Mouse (Mus musculus): ENCODE results near the gene Arf5. TPM values are rescaled to one million over a fixed set of nuclear protein-coding genes. Genes with fewer than 3 reads are reported as not detected.

Arf5 gene
- polyA plus RNA-seq, 1 experiment from 2014 or later, result 346 TPM

DNA sequence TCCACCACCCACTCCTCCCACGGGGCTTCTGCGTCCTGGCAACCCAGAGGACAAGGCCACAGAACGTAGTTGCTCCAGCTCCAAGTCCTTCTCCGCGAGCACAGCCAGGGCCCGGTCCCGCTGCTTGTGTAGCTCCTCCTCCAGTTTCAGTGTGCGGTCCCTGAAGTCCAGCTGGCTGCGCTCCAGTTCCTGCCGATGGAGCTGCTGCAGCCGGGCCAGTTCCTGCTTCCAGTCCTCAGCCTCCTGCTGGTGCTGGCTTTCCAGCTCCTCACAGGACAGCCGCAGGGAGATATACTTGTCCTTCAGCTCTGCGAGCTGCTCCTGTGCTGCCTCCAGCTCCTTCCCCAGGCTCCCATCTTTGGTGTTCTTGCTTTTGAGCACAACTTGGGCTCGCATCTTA is 4.9 kb upstream of the Arf5 start:
- H3K4me1 ChIP-seq, result peaks cover 22% of the 10 kb centered on the region
- WGBS, result 93% methylated on average over 14 of the region's 14 CpGs
- H3K9ac ChIP-seq, result no peak overlapping the region
- no peak for ATAC-seq (ENCODE audit: low FRiP score, low read depth)
- H3K4me2 ChIP-seq (replicated peaks), result no peak overlapping the region
- no peak overlapping the region for H3K27ac ChIP-seq
- no peaks in the 10 kb centered on the region for H3K9me3 ChIP-seq
- H3K36me3 ChIP-seq, result peaks cover 35% of the 10 kb centered on the region
- no peak overlapping the region for H3K4me3 ChIP-seq
- no peaks in the 10 kb centered on the region for H3K27me3 ChIP-seq (replicated peaks)

DNA sequence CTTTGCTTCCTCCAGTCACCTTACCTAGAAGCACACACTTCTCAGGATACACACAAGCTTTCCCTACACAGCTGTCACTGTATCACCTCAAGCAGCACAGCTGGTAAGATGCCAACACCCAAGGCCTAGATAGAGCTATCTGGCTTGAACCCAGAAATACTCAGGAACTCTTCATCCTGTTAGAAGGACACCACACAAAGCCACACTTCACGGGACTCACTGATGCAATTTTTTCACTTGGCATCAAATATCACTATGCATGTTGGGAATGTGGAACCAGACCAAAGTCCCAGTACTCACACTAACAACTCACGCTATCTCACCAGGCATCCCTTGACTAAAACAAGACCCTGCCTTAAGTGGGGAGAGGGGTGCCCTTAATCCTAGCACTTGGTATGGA is 3.7 kb upstream of the Arf5 start:
- Histone ChIP-seq H3K27ac (no peak overlapping the region), H3K9me3 (no peaks in the 10 kb centered on the region), H3K9ac (no peak overlapping the region), H3K36me3 (peaks cover 34% of the 10 kb centered on the region), H3K27me3 (replicated peaks) (no peaks in the 10 kb centered on the region), H3K4me2 (replicated peaks) (peak overlapping the region; percentile 91), H3K4me1 (peaks cover 29% of the 10 kb centered on the region), H3K4me3 (no peak overlapping the region)
- 89% methylated on average over 2 of the region's 2 CpGs for WGBS
- no peak for ATAC-seq (ENCODE audit: low FRiP score, low read depth)

DNA sequence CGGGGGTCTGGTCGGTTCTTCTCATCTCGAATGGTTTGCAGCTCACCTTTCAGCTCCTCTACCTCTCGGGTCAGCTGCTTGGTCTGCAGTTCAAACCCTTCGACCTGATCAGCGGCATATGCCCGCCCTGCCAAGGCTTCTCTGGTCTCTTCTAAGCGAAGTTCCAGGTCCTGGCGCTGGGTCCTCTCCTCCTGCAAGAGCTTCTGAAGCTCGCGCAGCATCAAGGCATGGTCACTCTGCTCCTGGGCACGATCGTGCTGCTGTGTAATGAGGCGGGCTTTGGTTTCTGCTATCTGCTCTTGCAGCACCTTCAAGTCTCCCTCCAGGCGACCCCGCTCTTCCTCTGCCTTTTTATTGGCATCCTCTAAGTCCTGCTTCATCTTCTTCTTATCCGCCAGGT is 3.0 kb upstream of the Arf5 start:
- peak overlapping the region; percentile 91 for H3K4me2 ChIP-seq (replicated peaks)
- no peak for ATAC-seq (ENCODE audit: low FRiP score, low read depth)
- H3K9ac ChIP-seq, result peak overlapping the region; percentile 85
- no peak overlapping the region; the same call in 1 of the 2 replicates for H3K27ac ChIP-seq
- WGBS, result 86% methylated on average over 17 of the region's 17 CpGs
- no peaks in the 10 kb centered on the region for H3K9me3 ChIP-seq
- peaks cover 32% of the 10 kb centered on the region for H3K36me3 ChIP-seq
- no peaks in the 10 kb centered on the region for H3K27me3 ChIP-seq (replicated peaks)
- H3K4me1 ChIP-seq, result peaks cover 34% of the 10 kb centered on the region
- H3K4me3 ChIP-seq, result peak overlapping the region; percentile 84

DNA sequence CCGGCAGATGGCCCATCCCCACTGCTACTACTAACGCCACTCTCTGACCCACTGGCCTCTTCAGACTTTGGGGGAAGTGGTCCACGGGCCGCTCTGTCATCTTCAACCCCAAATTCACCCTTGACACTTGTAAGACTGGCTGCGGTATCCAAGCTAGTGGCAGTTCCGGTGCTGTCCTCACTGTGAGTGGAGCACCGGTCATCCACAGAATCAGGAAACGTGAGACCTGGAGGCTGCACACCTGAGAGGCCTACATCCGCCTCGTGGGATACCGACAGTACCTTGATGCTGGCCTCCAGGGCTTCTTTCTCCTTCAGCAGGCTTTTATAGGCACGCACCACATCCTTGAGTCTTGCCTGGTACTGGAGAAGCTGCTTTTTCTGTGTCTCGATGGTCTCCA is 2.5 kb upstream of the Arf5 start:
- ATAC-seq (ENCODE audit: low FRiP score, low read depth), result no peak
- no peak overlapping the region; the same call in 1 of the 2 replicates for H3K27ac ChIP-seq
- H3K9me3 ChIP-seq, result no peaks in the 10 kb centered on the region
- 23% methylated on average over 13 of the region's 13 CpGs for WGBS
- no peaks in the 10 kb centered on the region for H3K27me3 ChIP-seq (replicated peaks)
- peak overlapping the region; percentile 85 for H3K9ac ChIP-seq
- peaks cover 35% of the 10 kb centered on the region for H3K36me3 ChIP-seq
- H3K4me3 ChIP-seq, result peak overlapping the region; percentile 84
- peak overlapping the region; percentile 91 for H3K4me2 ChIP-seq (replicated peaks)
- peaks cover 36% of the 10 kb centered on the region for H3K4me1 ChIP-seq

DNA sequence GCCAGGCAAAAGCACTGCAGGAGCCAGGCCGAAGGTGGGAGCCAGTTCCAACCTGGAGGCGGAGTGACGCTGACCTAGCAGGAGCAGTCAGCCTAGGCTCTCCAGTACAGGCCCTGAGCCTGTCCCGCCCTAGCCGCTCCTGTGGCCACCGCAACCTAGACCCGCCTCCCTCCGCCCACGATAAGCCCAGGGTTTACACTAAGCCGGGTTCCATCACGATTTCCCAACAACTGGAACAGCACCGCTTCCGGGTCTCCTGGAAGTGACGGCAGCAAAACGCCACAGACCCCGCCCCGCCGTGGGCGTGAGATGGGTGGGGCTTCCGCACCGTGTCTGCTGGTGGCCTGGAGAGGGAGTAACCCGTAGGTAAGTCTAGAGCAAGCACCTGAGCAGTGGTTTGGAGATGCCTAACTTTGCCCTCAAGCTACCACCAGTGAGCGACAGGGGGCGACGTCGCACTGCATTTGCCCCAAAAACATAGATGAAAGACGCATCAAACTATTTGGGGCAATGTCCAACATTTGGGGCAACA is 1.8 kb upstream of the Arf5 start:
- peak; percentile 76 for ATAC-seq (ENCODE audit: low FRiP score, low read depth)

DNA sequence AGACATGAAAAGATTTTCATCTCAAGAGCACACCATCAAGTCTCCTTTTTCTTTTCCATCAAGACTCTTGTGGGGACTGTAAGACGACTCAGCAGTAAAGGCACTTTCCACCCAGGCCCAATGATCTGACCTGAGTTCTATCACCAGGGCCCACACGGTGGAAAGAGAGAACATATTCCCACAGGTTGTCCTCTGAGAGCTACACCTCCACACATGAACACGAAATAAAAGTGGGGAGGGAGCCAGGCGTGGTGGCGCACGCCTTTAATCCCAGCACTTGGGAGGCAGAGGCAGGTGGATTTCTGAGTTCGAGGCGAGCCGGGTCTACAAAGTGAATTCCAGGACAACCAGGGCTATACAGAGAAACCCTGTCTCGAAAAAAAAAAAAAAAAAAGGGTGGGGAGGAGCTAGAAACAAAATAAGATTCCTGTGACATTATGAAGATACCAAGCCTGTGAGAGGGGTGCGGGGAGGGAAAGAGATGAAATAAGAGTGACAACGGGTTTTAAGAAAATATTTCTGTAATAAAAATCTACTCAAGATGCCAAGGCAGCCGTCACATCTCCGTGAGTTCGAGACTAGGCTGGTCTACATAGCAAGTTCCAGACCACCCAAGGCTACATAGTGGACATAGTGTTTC is 589 bp upstream of the Arf5 start:
- Histone ChIP-seq H3K36me3 (peaks cover 35% of the 10 kb centered on the region), H3K4me3 (no peak overlapping the region), H3K27ac (no peak overlapping the region), H3K4me1 (peaks cover 36% of the 10 kb centered on the region), H3K4me2 (replicated peaks) (peak overlapping the region; percentile 79), H3K27me3 (replicated peaks) (no peaks in the 10 kb centered on the region), H3K9ac (no peak overlapping the region), H3K9me3 (no peaks in the 10 kb centered on the region)
- WGBS, result 72% methylated on average over 15 of the region's 15 CpGs
- ATAC-seq (ENCODE audit: low FRiP score, low read depth), result peak; percentile 8

More for the DNA sequence above, 1.8 kb upstream of the Arf5 start:
- H3K4me2 ChIP-seq (replicated peaks), result peak overlapping the region; percentile 91
- WGBS, result under 1% methylated on average over 27 of the region's 27 CpGs
- H3K9me3 ChIP-seq, result no peaks in the 10 kb centered on the region
- H3K4me3 ChIP-seq, result peak overlapping the region; percentile 84
- H3K9ac ChIP-seq, result peak overlapping the region; percentile 85
- no peak overlapping the region for H3K27ac ChIP-seq
- peaks cover 36% of the 10 kb centered on the region for H3K4me1 ChIP-seq
- H3K36me3 ChIP-seq, result peaks cover 39% of the 10 kb centered on the region
- H3K27me3 ChIP-seq (replicated peaks), result no peaks in the 10 kb centered on the region

DNA sequence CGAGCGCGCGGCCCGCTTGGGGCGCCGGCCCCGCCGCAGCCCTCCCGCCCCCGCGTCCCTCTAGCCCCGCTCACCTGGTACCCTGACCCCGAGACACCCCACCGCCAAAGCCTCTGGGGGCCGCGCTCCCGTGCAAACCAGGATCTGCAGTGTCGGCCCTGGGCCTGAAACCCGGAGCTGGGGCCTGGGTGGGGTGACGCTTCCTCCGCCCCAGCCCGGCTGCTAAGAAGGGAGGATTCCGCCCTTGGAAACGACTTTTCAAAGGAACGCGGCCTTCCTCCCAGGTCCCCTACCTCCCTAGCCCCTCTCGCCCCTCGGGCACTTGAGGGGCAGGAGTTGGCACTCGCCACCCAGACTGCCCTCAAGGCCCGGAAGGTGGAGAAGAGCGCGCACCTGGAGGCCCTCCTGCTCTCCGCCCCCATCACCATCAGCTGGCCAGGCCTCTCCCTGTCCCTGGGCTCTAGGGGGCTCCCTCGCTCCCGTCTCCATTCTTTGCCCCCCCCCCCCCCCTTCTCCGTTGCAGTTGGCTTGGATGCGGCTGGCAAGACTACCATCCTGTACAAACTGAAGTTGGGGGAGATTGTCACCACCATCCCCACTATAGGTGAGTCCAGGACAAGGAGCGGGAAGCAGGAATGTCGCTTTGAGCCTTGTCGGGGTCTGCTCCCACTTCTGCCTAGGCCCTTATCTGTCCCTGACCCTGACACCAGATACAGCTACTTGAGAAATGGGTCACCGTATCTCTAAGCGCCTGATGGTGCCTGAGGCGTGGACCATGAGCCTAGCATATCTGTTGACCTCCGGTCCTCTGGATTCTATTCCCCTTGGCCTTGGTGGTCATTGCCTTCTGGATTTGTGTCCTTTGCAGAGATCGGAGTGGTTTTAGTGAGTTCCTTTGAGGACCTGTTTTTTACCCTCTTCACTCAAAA is 671 bp downstream of the Arf5 start:
- Histone ChIP-seq H3K4me3 (peak overlapping the region; percentile 92), H3K9ac (peak overlapping the region; percentile 93), H3K9me3 (no peaks in the 10 kb centered on the region), H3K27me3 (replicated peaks) (no peaks in the 10 kb centered on the region), H3K4me2 (replicated peaks) (peak overlapping the region; percentile 79), H3K27ac (peak overlapping the region; percentile 34; the same call in 1 of the 2 replicates), H3K36me3 (peaks cover 23% of the 10 kb centered on the region), H3K4me1 (peaks cover 36% of the 10 kb centered on the region)
- ATAC-seq (ENCODE audit: low FRiP score, low read depth), result peak; percentile 55
- WGBS, result 10% methylated on average over 46 of the region's 46 CpGs

DNA sequence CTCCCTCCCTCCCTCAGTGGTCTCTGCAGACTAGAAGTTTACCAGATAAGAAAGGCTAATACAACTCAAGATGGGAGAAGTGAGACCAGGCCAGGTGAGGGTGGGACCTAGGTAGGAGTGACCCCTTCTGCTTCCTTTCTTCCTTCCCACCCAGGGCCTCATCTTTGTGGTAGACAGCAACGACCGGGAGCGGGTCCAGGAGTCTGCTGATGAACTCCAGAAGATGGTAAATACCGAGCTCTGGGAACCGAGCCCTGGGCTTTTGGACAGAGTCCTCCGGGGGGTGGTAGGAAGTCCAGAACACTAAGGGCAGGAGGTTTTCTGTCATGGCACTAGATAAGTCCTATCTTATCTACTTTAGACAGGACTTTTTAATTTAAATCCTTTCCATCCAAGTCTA is 1.7 kb downstream of the Arf5 start:
- WGBS, result 96% methylated on average over 6 of the region's 6 CpGs
- Histone ChIP-seq H3K9ac (no peak overlapping the region), H3K4me3 (no peak overlapping the region), H3K4me1 (peaks cover 30% of the 10 kb centered on the region), H3K27ac (no peak overlapping the region), H3K4me2 (replicated peaks) (peak overlapping the region; percentile 79), H3K9me3 (no peaks in the 10 kb centered on the region), H3K36me3 (peaks cover 21% of the 10 kb centered on the region), H3K27me3 (replicated peaks) (no peaks in the 10 kb centered on the region)
- ATAC-seq (ENCODE audit: low FRiP score, low read depth), result no peak

DNA sequence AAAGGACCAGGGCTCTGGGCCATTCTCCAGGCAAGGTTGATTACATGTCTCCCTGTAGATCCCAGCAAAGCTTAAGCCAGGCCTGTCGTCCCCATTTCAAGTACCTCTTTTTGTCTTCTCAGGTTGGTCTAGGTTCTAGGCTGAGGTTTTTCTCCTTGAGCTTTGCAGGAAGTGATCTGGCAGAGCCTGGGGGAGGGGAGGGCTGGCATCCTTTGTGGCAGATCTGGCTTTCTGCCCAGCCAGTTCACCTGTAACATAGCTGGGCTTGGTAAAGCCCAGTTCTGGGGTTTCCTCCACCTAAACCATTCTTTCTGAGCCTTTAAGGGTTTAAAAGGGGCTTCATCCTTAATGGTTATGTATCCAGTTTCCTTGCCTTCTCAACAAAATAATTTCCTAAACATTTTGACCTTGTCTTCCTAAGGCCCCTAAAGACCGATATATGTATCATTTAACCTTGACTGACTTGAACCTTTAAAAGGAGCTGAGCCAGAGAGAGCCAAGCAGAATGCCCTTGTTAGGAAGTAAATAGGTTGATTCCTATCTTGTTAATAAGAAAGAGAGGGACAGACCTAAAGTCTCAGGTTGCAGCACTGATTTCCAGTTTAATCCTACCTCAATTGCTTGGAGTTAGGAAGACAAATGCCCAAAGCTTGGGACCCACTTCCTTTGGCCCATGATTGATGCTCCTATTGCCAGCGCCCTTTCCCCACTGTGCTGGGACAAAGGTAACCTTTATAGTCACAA is 3.9 kb downstream of the Arf5 start, which contains the start of gene Fscn3:
TSS of gene Fscn3 (plus strand) at position 694 of the 744 bp plus-strand sequence.
- no peak within 1 kb of the TSS for H3K4me3 ChIP-seq
- H3K27ac ChIP-seq, result no peak within 1 kb of the TSS
- H3K27me3 ChIP-seq (replicated peaks), result no peaks in the 10 kb centered on the region
- H3K9ac ChIP-seq, result no peak within 1 kb of the TSS
- 74% methylated on average over 3 of the region's 3 CpGs for WGBS
- H3K4me2 ChIP-seq (replicated peaks), result no peak within 1 kb of the TSS
- no peaks in the 10 kb centered on the region for H3K9me3 ChIP-seq
- ATAC-seq (ENCODE audit: low FRiP score, low read depth), result no peak
- H3K36me3 ChIP-seq, result peaks cover 21% of the 10 kb centered on the region
- peaks cover 15% of the 10 kb centered on the region for H3K4me1 ChIP-seq

DNA sequence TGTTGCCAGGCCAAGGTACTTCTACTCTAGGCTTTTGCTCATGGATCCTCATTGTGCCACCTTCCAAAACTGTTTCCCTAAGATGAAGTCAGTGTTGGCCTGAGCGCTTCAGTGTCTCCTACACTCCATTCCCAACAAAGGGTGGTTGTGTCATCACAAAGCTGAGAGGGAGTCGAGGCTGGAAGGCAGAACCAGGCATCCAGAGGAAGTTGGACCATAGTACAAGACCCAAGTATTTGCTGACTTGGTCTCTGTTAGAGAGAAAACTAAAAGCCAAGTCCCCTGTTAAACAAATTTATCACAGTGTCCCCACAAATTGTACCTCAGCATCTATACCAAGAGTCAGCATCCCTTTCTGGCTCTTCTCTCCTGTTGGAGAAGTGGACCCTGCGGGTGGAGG is 4.9 kb downstream of the Arf5 start, which contains the start of gene Gcc1:
TSS of gene Gcc1 (minus strand) at position 101 of the 400 bp plus-strand sequence.
- Histone ChIP-seq H3K9ac (no peak within 1 kb of the TSS), H3K4me2 (replicated peaks) (no peak within 1 kb of the TSS), H3K4me3 (no peak within 1 kb of the TSS), H3K9me3 (no peaks in the 10 kb centered on the region), H3K4me1 (peaks cover 15% of the 10 kb centered on the region), H3K27ac (no peak within 1 kb of the TSS), H3K27me3 (replicated peaks) (no peaks in the 10 kb centered on the region), H3K36me3 (peaks cover 21% of the 10 kb centered on the region)
- ATAC-seq (ENCODE audit: low FRiP score, low read depth), result no peak
- WGBS, result 84% methylated on average over 3 of the region's 3 CpGs

DNA sequence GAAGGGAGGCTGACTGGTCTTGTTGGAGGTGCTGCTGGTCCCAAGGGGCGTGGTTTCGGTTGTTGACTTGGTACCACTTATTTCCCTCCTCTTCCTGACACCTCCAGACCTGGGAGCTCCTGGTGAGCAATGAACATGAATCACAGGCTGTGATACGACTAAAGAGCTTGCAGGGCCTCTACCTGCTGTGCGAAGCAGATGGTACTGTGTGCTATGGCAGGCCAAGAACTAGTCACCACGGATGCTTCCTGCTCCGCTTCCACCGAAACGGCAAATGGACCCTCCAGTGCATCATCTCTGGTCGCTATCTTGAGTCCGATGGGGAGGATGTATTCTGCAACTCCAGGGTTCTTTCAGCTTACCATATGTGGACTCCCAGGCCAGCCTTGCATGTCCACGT is 6.5 kb downstream of the Arf5 start:
- no peak overlapping the region for H3K4me2 ChIP-seq (replicated peaks)
- no peak overlapping the region for H3K9ac ChIP-seq
- no peak overlapping the region for H3K27ac ChIP-seq
- H3K27me3 ChIP-seq (replicated peaks), result no peaks in the 10 kb centered on the region
- H3K4me3 ChIP-seq, result no peak overlapping the region
- H3K36me3 ChIP-seq, result peaks cover 19% of the 10 kb centered on the region
- 89% methylated on average over 11 of the region's 11 CpGs for WGBS
- no peaks in the 10 kb centered on the region for H3K9me3 ChIP-seq
- ATAC-seq (ENCODE audit: low FRiP score, low read depth), result no peak
- peaks cover 6% of the 10 kb centered on the region for H3K4me1 ChIP-seq
